In the genomic region with DNA sequence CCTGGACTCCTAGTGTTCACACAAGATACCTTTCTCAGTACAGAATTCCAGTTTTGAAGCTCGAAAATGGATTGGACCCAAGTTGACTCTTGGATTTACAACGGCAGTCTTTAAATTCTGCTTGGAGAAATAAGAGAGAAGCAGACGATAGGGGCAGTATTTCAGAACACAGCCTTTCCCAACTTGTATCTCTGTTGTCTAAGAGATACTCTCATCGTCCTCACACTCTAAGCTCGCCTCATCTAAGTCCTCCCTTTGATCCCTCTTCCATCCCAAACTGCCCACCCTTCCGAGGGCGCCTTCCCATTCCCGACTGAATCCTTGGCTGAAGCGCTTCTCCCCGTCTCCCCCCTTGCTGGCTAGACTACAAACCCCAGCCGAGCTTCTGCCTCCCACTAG, we compare ENCODE assay signal across 8 mouse cellular contexts. TPM values are rescaled to one million over a fixed set of nuclear protein-coding genes. Genes with fewer than 3 reads are reported as not detected.
DNase-seq lines count a peak whose midpoint lies in the region; ATAC-seq and TF ChIP-seq lines count a peak whose summit lies in the region.

No protein-coding gene starts in this region.

- H3K36me3 ChIP-seq in embryonic facial prominence, embryonic 11.5 days (replicated peaks; ENCODE audit: control insufficient read depth, insufficient read depth, low read depth, low read length): no peaks in the 10 kb centered on the region
- H3K36me3 ChIP-seq in intestine, embryonic 15.5 days: no peaks in the 10 kb centered on the region
- H3K36me3 ChIP-seq in midbrain, postnatal 0 days (ENCODE audit: insufficient read depth, low read length): no peaks in the 10 kb centered on the region

- H3K4me3 ChIP-seq in layer of hippocampus, adult 2 months: peak overlapping the region; percentile 60
- peak overlapping the region; percentile 50 for H3K4me3 ChIP-seq in embryonic facial prominence, embryonic 11.5 days (ENCODE audit: low read depth, low read length)
- H3K4me3 ChIP-seq in intestine, embryonic 15.5 days (replicated peaks): peak overlapping the region; percentile 51
- peak overlapping the region; percentile 48 for H3K4me3 ChIP-seq in midbrain, postnatal 0 days (ENCODE audit: low read depth, low read length)

- TF ChIP-seq CTCF in layer of hippocampus, adult 2 months (conservative IDR thresholded peaks at IDR 0.05): peak; percentile 61
- peak; percentile 49 for TF ChIP-seq CTCF in midbrain, postnatal 0 days (IDR thresholded peaks at IDR 0.05)

- 16% methylated on average over 11 of the region's 11 CpGs for whole genome bisulfite sequencing in embryonic facial prominence, embryonic 11.5 days
- 17% methylated on average over 11 of the region's 11 CpGs for WGBS in intestine, embryonic 15.5 days
- 27% methylated on average over 11 of the region's 11 CpGs for WGBS in midbrain, postnatal 0 days

- H3K27me3 ChIP-seq in embryonic facial prominence, embryonic 11.5 days (ENCODE audit: control insufficient read depth, insufficient read depth, low read length): no peaks in the 10 kb centered on the region; the same call in 1 of the 2 replicates
- peaks cover 4% of the 10 kb centered on the region; the same call in 1 of the 2 replicates for H3K27me3 ChIP-seq in intestine, embryonic 15.5 days (replicated peaks)
- no peaks in the 10 kb centered on the region; the same call in 1 of the 2 replicates for H3K27me3 ChIP-seq in midbrain, postnatal 0 days (ENCODE audit: insufficient read depth, low read length)

- peak overlapping the region; percentile 43 for H3K4me2 ChIP-seq in embryonic facial prominence, embryonic 11.5 days (ENCODE audit: low read depth, low read length)
- peak overlapping the region; percentile 56 for H3K4me2 ChIP-seq in intestine, embryonic 15.5 days (replicated peaks)
- H3K4me2 ChIP-seq in midbrain, postnatal 0 days (ENCODE audit: low read depth, low read length, poor library complexity, severe bottlenecking): peak overlapping the region; percentile 47

- no peaks in the 10 kb centered on the region for H3K4me1 ChIP-seq in embryonic facial prominence, embryonic 11.5 days (ENCODE audit: control insufficient read depth, insufficient read depth, low read length)
- no peaks in the 10 kb centered on the region for H3K4me1 ChIP-seq in intestine, embryonic 15.5 days (replicated peaks)
- no peaks in the 10 kb centered on the region for H3K4me1 ChIP-seq in midbrain, postnatal 0 days (ENCODE audit: insufficient read depth, low read length)

- ATAC-seq in embryonic facial prominence, embryonic 11.5 days (replicated peaks; ENCODE audit: insufficient number of reproducible peaks, low FRiP score, low TSS enrichment, low read depth): peak; percentile 65
- ATAC-seq in intestine, embryonic 15.5 days: peak; percentile 52
- ATAC-seq in midbrain, postnatal 0 days (ENCODE audit: low FRiP score): peak; percentile 52

- H3K9ac ChIP-seq in embryonic facial prominence, embryonic 11.5 days (replicated peaks; ENCODE audit: low read length): peak overlapping the region; percentile 72
- peak overlapping the region; percentile 48 for H3K9ac ChIP-seq in intestine, embryonic 15.5 days
- peak overlapping the region; percentile 29; the same call in 1 of the 2 replicates for H3K9ac ChIP-seq in midbrain, postnatal 0 days (replicated peaks; ENCODE audit: low read length, poor library complexity, severe bottlenecking)

- no peaks in the 10 kb centered on the region for H3K9me3 ChIP-seq in embryonic facial prominence, embryonic 11.5 days (replicated peaks; ENCODE audit: control insufficient read depth, low read length)
- no peaks in the 10 kb centered on the region for H3K9me3 ChIP-seq in intestine, embryonic 15.5 days
- no peaks in the 10 kb centered on the region for H3K9me3 ChIP-seq in midbrain, postnatal 0 days (ENCODE audit: low read length)

- no peak for DNase-seq in layer of hippocampus, adult 2 months (ENCODE audit: low spot score in 2 of 2)
- no peak for DNase-seq in layer of hippocampus, postnatal 36 days
- no peak for DNase-seq in embryonic facial prominence, embryonic 11.5 days (ENCODE audit: low spot score)
- DNase-seq in midbrain, postnatal 0 days (ENCODE audit: low spot score): no peak
- DNase-seq in adrenal gland, postnatal 10 days: no peak
- no peak for DNase-seq in embryo, embryonic 10.5 days (ENCODE audit: low spot score)
- no peak for DNase-seq in kidney, postnatal 10 days

- H3K27ac ChIP-seq in layer of hippocampus, adult 2 months: peak overlapping the region; percentile 91
- peak overlapping the region; percentile 75 for H3K27ac ChIP-seq in embryonic facial prominence, embryonic 11.5 days (replicated peaks; ENCODE audit: low read depth, low read length)
- peak overlapping the region; percentile 84 for H3K27ac ChIP-seq in intestine, embryonic 15.5 days
- H3K27ac ChIP-seq in midbrain, postnatal 0 days (ENCODE audit: low read depth, low read length): peak overlapping the region; percentile 71

RNA-seq across cellular contexts. Expression of gene Ribc1, which starts 0.3 kb away (rescaled TPM):
- 1 to 10 TPM in 1 of 2 experiments, under 1 TPM in 1; 0.22 to 1.4 TPM for total RNA-seq in layer of hippocampus, adult 2 months (2021)
- under 1 TPM in 1 of 2 experiments, not detected in 1; 0.67 TPM for total RNA-seq in layer of hippocampus, postnatal 36 days (2021)
- 5.7 and 5.9 TPM in 2 replicates for polyA plus RNA-seq in embryonic facial prominence, embryonic 11.5 days (2014; fragmentation: Nextera tagmentation; extraction: Ambion mirVana)
- polyA plus RNA-seq in intestine, embryonic 15.5 days (2015; fragmentation: Nextera tagmentation; extraction: Ambion mirVana): 3.3 and 3.4 TPM in 2 replicates
- total RNA-seq in midbrain, postnatal 0 days (2014; rRNA removed): 0.33 TPM in 1 of 2 replicates, not detected in the other
- 0.61 and 1.1 TPM in 2 replicates for polyA plus RNA-seq in midbrain, postnatal 0 days (2015; fragmentation: Nextera tagmentation; extraction: Ambion mirVana)
- total RNA-seq in adrenal gland, postnatal 10 days (2021): 1 to 10 TPM; 1.3 to 1.8 TPM

RNA-seq across cellular contexts. Expression of gene Smc1a, which starts 0.5 kb away (rescaled TPM):
- 10 to 100 TPM; 54.6 to 57.0 TPM for total RNA-seq in layer of hippocampus, adult 2 months (2021)
- total RNA-seq in layer of hippocampus, postnatal 36 days (2021): 10 to 100 TPM; 49.0 to 54.6 TPM
- polyA plus RNA-seq in embryonic facial prominence, embryonic 11.5 days (2014; fragmentation: Nextera tagmentation; extraction: Ambion mirVana): 132 and 142 TPM in 2 replicates
- 89.3 and 92.5 TPM in 2 replicates for polyA plus RNA-seq in intestine, embryonic 15.5 days (2015; fragmentation: Nextera tagmentation; extraction: Ambion mirVana)
- 30.5 and 34.0 TPM in 2 replicates for total RNA-seq in midbrain, postnatal 0 days (2014; rRNA removed)
- polyA plus RNA-seq in midbrain, postnatal 0 days (2015; fragmentation: Nextera tagmentation; extraction: Ambion mirVana): 48.9 and 51.7 TPM in 2 replicates
- total RNA-seq in adrenal gland, postnatal 10 days (2021): 10 to 100 TPM; 51.9 to 63.2 TPM

RNA-seq across cellular contexts. Expression of gene Hsd17b10, which starts 14.1 kb away (rescaled TPM):
- total RNA-seq in layer of hippocampus, adult 2 months (2021): 10 to 100 TPM; 45.8 to 51.4 TPM
- total RNA-seq in layer of hippocampus, postnatal 36 days (2021): 10 to 100 TPM; 48.0 to 49.4 TPM
- polyA plus RNA-seq in embryonic facial prominence, embryonic 11.5 days (2014; fragmentation: Nextera tagmentation; extraction: Ambion mirVana): 242 and 246 TPM in 2 replicates
- 198 and 211 TPM in 2 replicates for polyA plus RNA-seq in intestine, embryonic 15.5 days (2015; fragmentation: Nextera tagmentation; extraction: Ambion mirVana)
- total RNA-seq in midbrain, postnatal 0 days (2014; rRNA removed): 51.1 and 62.8 TPM in 2 replicates
- polyA plus RNA-seq in midbrain, postnatal 0 days (2015; fragmentation: Nextera tagmentation; extraction: Ambion mirVana): 78.9 and 87.7 TPM in 2 replicates
- 100 to 1,000 TPM; 222 to 238 TPM for total RNA-seq in adrenal gland, postnatal 10 days (2021)
